Mouse (Mus musculus): ENCODE results near the gene Tbc1d17. TPM values are rescaled to one million over a fixed set of nuclear protein-coding genes. Genes with fewer than 3 reads are reported as not detected.
A peak's percentile ranks its signal among the peaks of the same experiment; 100 is the strongest.

Tbc1d17 gene
- total and polyA plus RNA-seq, 2 experiments from 2014 or later, result 98.5 to 103 TPM

- Histone ChIP-seq H3K9me3 (ENCODE audit: low read length) (no peaks in the 10 kb centered on the region), H3K4me1 (ENCODE audit: insufficient read depth, low read length) (peaks cover 9% of the 10 kb centered on the region; the same call in 1 of the 2 replicates), H3K4me2 (ENCODE audit: low read depth, low read length) (no peak overlapping the region), H3K36me3 (ENCODE audit: insufficient read depth, low read length) (peaks cover 47% of the 10 kb centered on the region), H3K27ac (no peak overlapping the region), H3K27me3 (ENCODE audit: insufficient read depth, low read length) (no peaks in the 10 kb centered on the region), H3K9ac (replicated peaks; ENCODE audit: low read length) (no peak overlapping the region), H3K4me3 (ENCODE audit: low read length) (no peak overlapping the region)
- DNase-seq (ENCODE audit: low spot score), result no peak
- TF ChIP-seq CTCF (IDR thresholded peaks at IDR 0.05; ENCODE audit: low read depth), result no peak
- ATAC-seq, result no peak
- WGBS, result 91% methylated on average over 8 of the region's 8 CpGs
Observed at GRCm38 (mm10) chr7:44841825-44842463, 6.9 kb downstream of the Tbc1d17 start.

- DNase-seq (ENCODE audit: low spot score) (no peak), ATAC-seq (no peak; the same call in 1 of the 2 replicates)
- Histone ChIP-seq H3K9ac (replicated peaks; ENCODE audit: low read length) (no peak overlapping the region), H3K9me3 (ENCODE audit: low read length) (no peaks in the 10 kb centered on the region), H3K4me3 (ENCODE audit: low read length) (no peak overlapping the region; the same call in 1 of the 2 replicates), H3K4me2 (ENCODE audit: low read depth, low read length) (peak overlapping the region; percentile 54), H3K36me3 (ENCODE audit: insufficient read depth, low read length) (peaks cover 38% of the 10 kb centered on the region), H3K4me1 (ENCODE audit: insufficient read depth, low read length) (peaks cover 9% of the 10 kb centered on the region; the same call in 1 of the 2 replicates), H3K27ac (no peak overlapping the region), H3K27me3 (ENCODE audit: insufficient read depth, low read length) (no peaks in the 10 kb centered on the region)
- TF ChIP-seq CTCF (IDR thresholded peaks at IDR 0.05; ENCODE audit: low read depth), result no peak
- 64% methylated on average over 14 of the region's 14 CpGs for WGBS
Observed at GRCm38 (mm10) chr7:44840426-44840825, 8.5 kb downstream of the Tbc1d17 start.

- no peaks in the 10 kb centered on the region for H3K27me3 ChIP-seq (ENCODE audit: insufficient read depth, low read length)
- no peak for TF ChIP-seq CTCF (IDR thresholded peaks at IDR 0.05; ENCODE audit: low read depth)
- H3K27ac ChIP-seq, result peak overlapping the region; percentile 42; the same call in 1 of the 2 replicates
- peaks cover 9% of the 10 kb centered on the region; the same call in 1 of the 2 replicates for H3K4me1 ChIP-seq (ENCODE audit: insufficient read depth, low read length)
- H3K4me3 ChIP-seq (ENCODE audit: low read length), result peak overlapping the region; percentile 26
- peaks cover 31% of the 10 kb centered on the region for H3K36me3 ChIP-seq (ENCODE audit: insufficient read depth, low read length)
- no peaks in the 10 kb centered on the region for H3K9me3 ChIP-seq (ENCODE audit: low read length)
- ATAC-seq (peak; percentile 72), DNase-seq (ENCODE audit: low spot score) (peak; percentile 69)
- H3K9ac ChIP-seq (replicated peaks; ENCODE audit: low read length), result peak overlapping the region; percentile 45; the same call in 1 of the 2 replicates
- 2% methylated on average over 56 of the region's 58 CpGs for WGBS
- H3K4me2 ChIP-seq (ENCODE audit: low read depth, low read length), result peak overlapping the region; percentile 54
Observed at GRCm38 (mm10) chr7:44839491-44840191, 9.2 kb downstream of the Tbc1d17 start.

GRCm38 (mm10) chr7:44839171-44839490 lies 9.7 kb downstream of the Tbc1d17 start:
- WGBS, result 28% methylated on average over 11 of the region's 11 CpGs
- Histone ChIP-seq H3K4me2 (ENCODE audit: low read depth, low read length) (peak overlapping the region; percentile 54), H3K36me3 (ENCODE audit: insufficient read depth, low read length) (peaks cover 26% of the 10 kb centered on the region), H3K4me3 (ENCODE audit: low read length) (peak overlapping the region; percentile 26), H3K9me3 (ENCODE audit: low read length) (no peaks in the 10 kb centered on the region), H3K9ac (replicated peaks; ENCODE audit: low read length) (peak overlapping the region; percentile 45; the same call in 1 of the 2 replicates), H3K27me3 (ENCODE audit: insufficient read depth, low read length) (no peaks in the 10 kb centered on the region), H3K27ac (no peak overlapping the region), H3K4me1 (ENCODE audit: insufficient read depth, low read length) (peaks cover 9% of the 10 kb centered on the region; the same call in 1 of the 2 replicates)
- no peak for TF ChIP-seq CTCF (IDR thresholded peaks at IDR 0.05; ENCODE audit: low read depth)
- no peak for ATAC-seq
- DNase-seq (ENCODE audit: low spot score), result no peak

GRCm38 (mm10) chr7:44838073-44838472 lies 10.8 kb downstream of the Tbc1d17 start:
- Histone ChIP-seq H3K4me3 (ENCODE audit: low read length) (no peak overlapping the region), H3K4me1 (ENCODE audit: insufficient read depth, low read length) (peaks cover 9% of the 10 kb centered on the region; the same call in 1 of the 2 replicates), H3K9ac (replicated peaks; ENCODE audit: low read length) (no peak overlapping the region), H3K9me3 (ENCODE audit: low read length) (no peaks in the 10 kb centered on the region), H3K4me2 (ENCODE audit: low read depth, low read length) (no peak overlapping the region), H3K27me3 (ENCODE audit: insufficient read depth, low read length) (no peaks in the 10 kb centered on the region), H3K36me3 (ENCODE audit: insufficient read depth, low read length) (peaks cover 15% of the 10 kb centered on the region), H3K27ac (no peak overlapping the region)
- TF ChIP-seq CTCF (IDR thresholded peaks at IDR 0.05; ENCODE audit: low read depth), result no peak
- 81% methylated on average over 6 of the region's 6 CpGs for WGBS
- no peak for ATAC-seq
- no peak for DNase-seq (ENCODE audit: low spot score)

- no peak overlapping the region for H3K9ac ChIP-seq (replicated peaks; ENCODE audit: low read length)
- H3K4me1 ChIP-seq (ENCODE audit: insufficient read depth, low read length), result peaks cover 9% of the 10 kb centered on the region; the same call in 1 of the 2 replicates
- 84% methylated on average over 9 of the region's 9 CpGs for WGBS
- H3K4me2 ChIP-seq (ENCODE audit: low read depth, low read length), result no peak overlapping the region
- no peak overlapping the region for H3K27ac ChIP-seq
- no peak for TF ChIP-seq CTCF (IDR thresholded peaks at IDR 0.05; ENCODE audit: low read depth)
- DNase-seq (ENCODE audit: low spot score), result no peak
- H3K36me3 ChIP-seq (ENCODE audit: insufficient read depth, low read length), result peaks cover 8% of the 10 kb centered on the region; the same call in 1 of the 2 replicates
- no peaks in the 10 kb centered on the region for H3K9me3 ChIP-seq (ENCODE audit: low read length)
- H3K27me3 ChIP-seq (ENCODE audit: insufficient read depth, low read length), result no peaks in the 10 kb centered on the region
- no peak overlapping the region for H3K4me3 ChIP-seq (ENCODE audit: low read length)
- no peak for ATAC-seq
Observed at GRCm38 (mm10) chr7:44836423-44837053, 12.3 kb downstream of the Tbc1d17 start.

Measured in hindbrain, postnatal 0 days (tissue).